Mouse (Mus musculus) liver, adult 2 months (tissue): Measurements from ENCODE around the gene Cebpb.

Experiments
- CTCF ChIP-seq: fragments of 200-500 bp; IDR thresholded peaks from 2 replicates; pipeline ENCODE4 v1.5.1; 2011; ENCODE audit warnings: low read depth, low read length, control low read depth
- POLR2A ChIP-seq: fragments of 200-500 bp; IDR thresholded peaks from 2 replicates; pipeline ENCODE4 v1.6.1; 2011; ENCODE audit warnings: low read length, control low read depth; ENCODE audit not compliant: insufficient read depth; ENCODE audit errors: extremely low read depth

GRCm38 (mm10) chr2:167652694-167653093, 36.0 kb upstream of the Cebpb start:
- TF ChIP-seq POLR2A (no peak), CTCF (no peak)
